Mouse (Mus musculus) intestine, postnatal 0 days (tissue): ENCODE measurements around the gene Rnh1. TPM values are rescaled to one million over a fixed set of nuclear protein-coding genes. Genes with fewer than 3 reads are reported as not detected.
A peak's percentile ranks its signal among the peaks of the same experiment; 100 is the strongest.

Source experiments
- ATAC-seq: fragments of 200-750 bp; cut with Nextera tagmentation; 2 replicates; pipeline ENCODE4 v1.8.0; 2017; ENCODE audit warnings: mild to moderate bottlenecking, moderate TSS enrichment, moderate library complexity
- H3K27ac ChIP-seq: fragments of 300-500 bp; sonication (generic); 2 replicates; pipeline ENCODE4 v1.5.1; 2014; ENCODE audit warnings: mild to moderate bottlenecking, low read depth, low read length, moderate library complexity
- H3K27me3 ChIP-seq: fragments of 300-500 bp; sonication (generic); replicated peaks from 2 replicates; pipeline ENCODE4 v1.6.1; 2014; ENCODE audit warnings: low read length, mixed read lengths; ENCODE audit not compliant: control insufficient read depth, insufficient read depth
- H3K36me3 ChIP-seq: fragments of 300-500 bp; sonication (generic); 2 replicates; pipeline ENCODE4 v1.6.1; 2014; ENCODE audit warnings: mild to moderate bottlenecking, moderate library complexity; ENCODE audit not compliant: control insufficient read depth, insufficient read depth
- H3K4me1 ChIP-seq: fragments of 300-500 bp; sonication (generic); replicated peaks from 2 replicates; pipeline ENCODE4 v1.6.1; 2014; ENCODE audit warnings: antibody characterized with exemption, low read length, mixed read lengths; ENCODE audit not compliant: control insufficient read depth, insufficient read depth
- H3K4me2 ChIP-seq: fragments of 300-500 bp; sonication (generic); replicated peaks from 2 replicates; pipeline ENCODE4 v1.6.1; 2014; ENCODE audit warnings: low read depth, mild to moderate bottlenecking, moderate library complexity
- H3K4me3 ChIP-seq: fragments of 300-500 bp; sonication (generic); 2 replicates; pipeline ENCODE4 v1.5.1; 2014; ENCODE audit warnings: low read depth, low read length
- H3K9ac ChIP-seq: fragments of 300-500 bp; sonication (generic); 2 replicates; pipeline ENCODE4 v1.6.1; 2014; ENCODE audit warnings: mild to moderate bottlenecking, low read depth, low read length
- H3K9me3 ChIP-seq: fragments of 300-500 bp; sonication (generic); 2 replicates; pipeline ENCODE4 v1.6.1; 2016; ENCODE audit warnings: mixed run types; ENCODE audit not compliant: control insufficient read depth
- CTCF ChIP-seq: sonication (generic); IDR thresholded peaks from 2 replicates; pipeline ENCODE4 v1.5.1; 2016; ENCODE audit warnings: low read depth, mild to moderate bottlenecking, control low read depth, antibody characterized with exemption, moderate library complexity
- WGBS: fragments of 180-500 bp; shearing (Covaris S2); extraction: QIAGEN DNeasy Blood & Tissue Kit; methylation state at CpG from one replicate; pipeline ENCODE4 v1.1.7; 2014; 5-methylcytosine and 5-hydroxymethylcytosine counted together
- polyA plus RNA-seq: library from polyadenylated mRNA; unstranded; fragments of >200 nt; fragmentation: Nextera tagmentation; extraction: Ambion mirVana; gene quantifications from 2 replicates; pipeline ENCODE4 v1.2.1, GENCODE M21; 2015

Rnh1 gene
- polyA plus RNA-seq: 133 and 141 TPM in 2 replicates

DNA sequence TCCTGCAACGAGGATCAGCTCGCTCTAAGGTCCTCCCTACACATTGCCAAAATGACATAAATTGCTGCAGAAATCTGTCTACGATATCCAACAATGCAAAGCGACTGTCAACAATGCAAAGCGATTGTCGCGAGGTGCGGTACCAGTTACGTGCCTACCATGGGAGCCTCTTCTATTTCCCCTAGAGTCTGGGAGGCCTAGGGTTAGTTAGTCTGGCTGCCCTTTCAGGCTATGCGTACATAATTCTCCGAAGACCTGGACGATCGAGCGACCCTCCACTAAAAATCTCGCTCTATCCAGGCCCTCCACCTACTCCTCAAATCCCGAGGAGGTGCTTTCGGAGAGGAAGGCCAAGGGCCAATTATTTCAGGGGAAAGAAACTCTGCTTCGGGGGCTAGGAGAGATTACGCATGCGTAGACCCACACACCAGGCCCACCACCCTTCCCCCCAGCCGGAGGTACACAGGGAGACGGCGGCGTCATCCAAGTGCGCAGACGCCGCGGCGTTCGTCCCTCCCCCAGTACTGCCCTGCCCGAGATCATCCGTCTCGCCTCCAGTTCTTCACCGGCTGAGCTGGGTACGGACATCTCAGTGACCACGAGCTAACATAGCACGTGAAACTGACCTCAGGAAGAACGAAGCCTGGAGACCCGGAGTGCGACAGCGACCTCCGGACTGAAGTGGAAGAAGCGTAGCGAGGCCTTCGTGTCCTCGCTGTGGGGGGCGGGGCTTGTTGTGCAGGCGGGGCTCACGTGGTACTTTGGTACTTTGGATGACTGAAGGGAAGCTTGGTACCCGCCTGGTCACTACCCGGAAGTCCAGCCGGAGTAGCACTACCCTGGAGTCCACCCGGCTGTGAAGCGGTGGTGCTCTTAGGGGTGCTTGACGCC is at the start of gene Rnh1:
Gene Rnh1, minus strand, starts transcription at position 742 of the 891 bp plus-strand sequence.
- 2% methylated on average over 55 of the region's 55 CpGs for WGBS
- Histone ChIP-seq H3K36me3 (no peaks in the 10 kb centered on the region), H3K4me1 (peaks cover 12% of the 10 kb centered on the region), H3K9ac (peak within 1 kb of the TSS; percentile 64), H3K9me3 (no peaks in the 10 kb centered on the region), H3K4me2 (peak within 1 kb of the TSS; percentile 88), H3K27ac (peak within 1 kb of the TSS; percentile 87), H3K27me3 (no peaks in the 10 kb centered on the region), H3K4me3 (peak within 1 kb of the TSS; percentile 53)
- TF ChIP-seq CTCF: 0 out of 2 replicates have a peak, but pooled peaks have one; percentile 19
- ATAC-seq: peak; percentile 88

DNA sequence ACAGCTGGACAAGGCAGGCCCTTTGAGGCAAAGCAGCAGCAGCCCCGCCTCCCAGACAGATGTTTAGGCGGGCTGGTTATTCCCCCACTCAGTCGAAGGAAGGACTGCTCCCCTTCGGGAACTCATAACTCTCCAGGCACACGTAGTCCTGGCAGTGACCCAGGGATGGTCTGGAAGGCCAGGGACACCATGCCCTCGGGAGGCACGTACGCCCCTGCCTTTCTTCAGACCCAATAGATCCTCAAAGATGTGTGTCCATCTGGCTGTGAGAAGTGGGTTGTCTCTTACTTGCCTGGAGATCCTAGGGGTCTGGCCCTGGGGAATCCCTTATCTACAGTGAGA is 49.4 kb upstream of the Rnh1 start:
- Histone ChIP-seq H3K27me3 (no peaks in the 10 kb centered on the region), H3K4me1 (peaks cover 21% of the 10 kb centered on the region), H3K9ac (no peak overlapping the region), H3K9me3 (no peaks in the 10 kb centered on the region), H3K4me2 (peak overlapping the region; percentile 94), H3K36me3 (peaks cover 8% of the 10 kb centered on the region; the same call in 1 of the 2 replicates), H3K27ac (peak overlapping the region; percentile 37), H3K4me3 (peak overlapping the region; percentile 53; the same call in 1 of the 2 replicates)
- 5% methylated on average over 8 of the region's 8 CpGs for WGBS
- TF ChIP-seq CTCF: no peak
- ATAC-seq: no peak

DNA sequence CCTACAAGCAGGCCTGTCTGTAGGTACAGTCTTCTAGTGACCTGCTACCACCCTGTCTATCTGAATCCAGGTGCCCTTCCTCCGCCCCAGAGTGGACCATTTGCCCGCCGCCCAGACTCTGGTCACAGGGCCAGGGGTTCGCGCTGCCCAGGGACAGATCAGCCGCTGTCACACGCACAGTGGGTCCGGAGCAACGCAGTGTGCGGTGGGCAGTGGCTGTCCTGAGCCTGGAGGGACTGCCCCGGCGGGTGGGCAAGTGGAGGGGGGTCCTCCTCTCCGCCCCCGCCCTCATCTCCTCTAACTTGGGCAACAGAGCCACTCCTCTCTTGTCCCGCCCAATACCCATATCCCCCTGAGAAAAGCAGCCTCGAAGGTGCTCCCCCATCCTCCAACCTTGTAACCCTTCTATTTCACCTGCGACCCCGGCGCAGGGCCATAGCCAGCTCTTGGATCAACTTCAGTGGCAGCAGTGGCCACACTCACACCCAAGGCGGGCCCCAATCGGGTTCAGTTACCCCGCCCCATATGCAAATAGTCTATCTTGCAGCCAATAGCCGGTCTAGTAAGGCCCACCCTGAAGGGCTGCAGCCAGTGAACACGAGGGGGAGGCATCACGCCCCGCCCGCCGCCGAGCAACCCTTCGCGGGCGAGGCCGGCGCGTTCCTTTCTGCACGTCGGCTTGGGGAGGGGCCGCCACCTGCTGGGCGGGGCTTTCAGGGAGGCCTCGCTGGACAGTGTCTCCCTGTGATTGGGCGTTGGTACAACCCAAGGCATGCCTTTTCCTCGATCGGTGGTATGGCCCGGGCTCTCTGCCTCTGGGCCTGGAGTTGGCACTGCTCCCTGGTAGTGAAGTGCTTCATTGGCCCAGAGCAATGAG is 48.8 kb upstream of the Rnh1 start:
- H3K4me1 ChIP-seq: peaks cover 25% of the 10 kb centered on the region
- peaks cover 12% of the 10 kb centered on the region; the same call in 1 of the 2 replicates for H3K36me3 ChIP-seq
- 3% methylated on average over 44 of the region's 44 CpGs for WGBS
- no peaks in the 10 kb centered on the region for H3K27me3 ChIP-seq
- H3K9ac ChIP-seq: peak overlapping the region; percentile 62
- peak overlapping the region; percentile 94 for H3K4me2 ChIP-seq
- peak; percentile 62 for TF ChIP-seq CTCF
- H3K4me3 ChIP-seq: peak overlapping the region; percentile 53
- peak overlapping the region; percentile 37 for H3K27ac ChIP-seq
- peak; percentile 96 for ATAC-seq
- H3K9me3 ChIP-seq: no peaks in the 10 kb centered on the region

DNA sequence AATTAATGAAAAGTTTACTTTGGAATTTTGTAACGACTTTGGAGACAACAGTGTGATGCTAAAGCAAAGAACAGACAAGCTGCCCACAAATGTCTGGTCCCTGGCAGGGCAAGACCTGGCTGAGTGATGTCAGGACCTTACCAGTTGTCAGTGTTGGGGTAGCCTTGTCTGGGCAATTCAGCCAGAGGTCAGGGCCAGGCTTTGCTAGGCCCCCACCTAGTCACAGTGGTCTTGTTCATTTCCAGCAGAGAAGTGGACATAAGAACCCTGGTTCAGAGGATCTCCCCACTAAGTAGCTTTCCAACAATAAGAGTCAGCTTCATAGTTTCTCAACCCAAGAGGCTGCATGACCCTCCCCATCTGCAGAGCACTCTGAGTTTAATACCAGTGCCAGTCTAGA is 47.7 kb upstream of the Rnh1 start:
- Histone ChIP-seq H3K9me3 (no peaks in the 10 kb centered on the region), H3K4me3 (no peak overlapping the region), H3K36me3 (peaks cover 12% of the 10 kb centered on the region; the same call in 1 of the 2 replicates), H3K4me1 (peaks cover 25% of the 10 kb centered on the region), H3K9ac (no peak overlapping the region), H3K4me2 (peak overlapping the region; percentile 94), H3K27ac (no peak overlapping the region), H3K27me3 (no peaks in the 10 kb centered on the region)
- WGBS: 66% methylated on average over 1 of the region's 1 CpGs
- no peak for ATAC-seq
- no peak for TF ChIP-seq CTCF

DNA sequence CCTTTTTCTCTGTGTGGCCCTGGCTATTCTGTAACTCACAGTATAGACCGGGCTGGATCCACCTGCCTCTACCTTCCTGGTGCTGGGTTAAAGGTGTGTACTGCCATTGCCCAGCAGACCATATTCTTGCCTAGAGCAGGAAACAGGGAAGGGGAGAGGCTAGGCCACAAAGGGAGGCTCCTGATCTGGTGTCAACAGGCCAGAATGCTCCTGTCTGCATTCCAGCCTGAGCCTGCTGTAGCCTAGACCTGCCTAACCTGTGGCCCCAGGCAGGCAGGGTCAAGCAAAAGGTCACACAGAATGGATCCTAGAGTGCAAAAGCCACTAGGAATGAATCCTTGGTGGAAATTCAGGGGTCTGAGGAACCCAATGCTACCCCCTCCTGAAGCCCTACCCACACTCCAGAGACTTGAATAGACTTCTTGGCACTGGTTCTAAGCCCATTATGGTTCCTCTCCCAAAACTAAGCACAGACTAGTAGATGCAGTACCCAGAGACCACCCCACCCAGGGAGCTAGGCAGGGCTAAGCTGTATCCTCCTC is 47.0 kb upstream of the Rnh1 start:
- ATAC-seq: no peak
- peaks cover 25% of the 10 kb centered on the region for H3K4me1 ChIP-seq
- WGBS: 37% methylated on average over 1 of the region's 1 CpGs
- H3K4me2 ChIP-seq: no peak overlapping the region
- no peaks in the 10 kb centered on the region for H3K9me3 ChIP-seq
- peaks cover 12% of the 10 kb centered on the region; the same call in 1 of the 2 replicates for H3K36me3 ChIP-seq
- TF ChIP-seq CTCF: no peak
- H3K27ac ChIP-seq: peak overlapping the region; percentile 35; the same call in 1 of the 2 replicates
- no peak overlapping the region for H3K4me3 ChIP-seq
- 0 out of 2 replicates have a peak overlapping the region, but pooled peaks have one; percentile 18 for H3K9ac ChIP-seq
- no peaks in the 10 kb centered on the region for H3K27me3 ChIP-seq
